Mouse (Mus musculus) bone marrow, adult 2 months (tissue): ENCODE measurements at regions not wholly inside any gene's neighbourhood (a gene's known extent, or its start where the extent isn't known, plus 50 kb on each side); places are given as distances from the start of the nearest gene placed in this dataset.

Experiments used
- H3K27ac ChIP-seq: fragments of 200-500 bp; 2 replicates; pipeline ENCODE4 v1.5.1; 2012; ENCODE audit warnings: low read depth, mild to moderate bottlenecking, control low read depth, inconsistent platforms, low read length; ENCODE audit not compliant: control insufficient read depth, poor library complexity, insufficient read depth
- H3K4me1 ChIP-seq: fragments of 200-500 bp; 2 replicates; pipeline ENCODE4 v1.6.1; 2011; ENCODE audit warnings: low read length; ENCODE audit not compliant: control insufficient read depth, insufficient read depth
- H3K4me3 ChIP-seq: fragments of 200-500 bp; replicated peaks from 2 replicates; pipeline ENCODE3; 2011; ENCODE audit warnings: mild to moderate bottlenecking, low read depth, low read length, control low read depth; ENCODE audit not compliant: control insufficient read depth
- CTCF ChIP-seq: fragments of 200-500 bp; IDR thresholded peaks from 2 replicates; pipeline ENCODE4 v1.5.1; 2011; ENCODE audit warnings: low read length, control low read depth; ENCODE audit not compliant: control insufficient read depth, insufficient read depth
- POLR2A ChIP-seq: fragments of 200-500 bp; IDR thresholded peaks from 2 replicates; pipeline ENCODE4 v1.6.1; 2011; ENCODE audit warnings: low read depth, mild to moderate bottlenecking, control low read depth, low read length, borderline replicate concordance; ENCODE audit not compliant: control insufficient read depth
- WGBS: fragments of 180-500 bp; shearing (Covaris S2); methylation state at CpG from one replicate; pipeline ENCODE4 v1.1.7; 2018; 5-methylcytosine and 5-hydroxymethylcytosine counted together

DNA sequence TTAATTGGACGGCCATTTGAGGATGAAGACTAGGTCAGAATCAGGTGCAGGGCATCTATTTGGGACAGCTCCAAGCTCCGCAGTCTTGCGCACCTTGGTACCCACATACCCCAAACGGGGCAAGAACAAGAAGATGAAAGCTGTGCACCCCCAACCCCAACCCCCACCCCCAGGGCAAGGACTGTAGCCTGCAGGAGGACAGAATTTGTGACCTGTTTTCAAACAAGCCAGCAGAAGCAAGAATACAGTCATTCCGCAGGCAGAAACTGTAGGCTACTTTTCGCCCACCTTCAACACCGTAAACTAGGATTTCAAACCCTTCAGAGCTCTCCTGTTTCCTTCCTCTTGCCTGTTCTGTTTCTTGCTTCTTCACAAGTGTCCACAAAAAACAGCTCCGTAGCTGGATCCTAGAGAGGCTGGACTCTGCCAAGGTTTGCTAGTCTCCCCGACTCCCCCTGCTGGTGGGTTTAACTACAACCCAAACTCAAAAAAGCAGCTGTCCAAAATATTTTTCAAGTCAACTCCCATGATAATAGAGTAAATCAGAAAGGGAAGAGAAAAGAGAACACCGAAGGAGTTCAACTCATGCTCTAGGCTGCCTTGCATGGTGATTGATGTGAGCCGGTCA lies 430.3 kb upstream of the Atp11b start:
- TF ChIP-seq CTCF = no peak
- TF ChIP-seq POLR2A = no peak
- Histone ChIP-seq H3K27ac (no peak overlapping the region), H3K4me1 (no peaks in the 10 kb centered on the region), H3K4me3 (no peak overlapping the region)
- 59% methylated on average over 11 of the region's 11 CpGs for WGBS

GRCm38 (mm10) chr3:35324186-35324585 lies 429.7 kb upstream of the Atp11b start:
- 59% methylated on average over 11 of the region's 11 CpGs for WGBS
- H3K27ac ChIP-seq = no peak overlapping the region
- no peak for TF ChIP-seq POLR2A
- no peak for TF ChIP-seq CTCF

GRCm38 (mm10) chr3:35332534-35333272 lies 421.2 kb upstream of the Atp11b start:
- TF ChIP-seq CTCF (no peak), POLR2A (no peak)
- 30% methylated on average over 18 of the region's 18 CpGs for WGBS
- Histone ChIP-seq H3K27ac (no peak overlapping the region), H3K4me1 (no peaks in the 10 kb centered on the region), H3K4me3 (no peak overlapping the region)

More at GRCm38 (mm10) chr3:35324186-35324585, 429.7 kb upstream of the Atp11b start:
- Histone ChIP-seq H3K4me1 (no peaks in the 10 kb centered on the region), H3K4me3 (no peak overlapping the region)

DNA sequence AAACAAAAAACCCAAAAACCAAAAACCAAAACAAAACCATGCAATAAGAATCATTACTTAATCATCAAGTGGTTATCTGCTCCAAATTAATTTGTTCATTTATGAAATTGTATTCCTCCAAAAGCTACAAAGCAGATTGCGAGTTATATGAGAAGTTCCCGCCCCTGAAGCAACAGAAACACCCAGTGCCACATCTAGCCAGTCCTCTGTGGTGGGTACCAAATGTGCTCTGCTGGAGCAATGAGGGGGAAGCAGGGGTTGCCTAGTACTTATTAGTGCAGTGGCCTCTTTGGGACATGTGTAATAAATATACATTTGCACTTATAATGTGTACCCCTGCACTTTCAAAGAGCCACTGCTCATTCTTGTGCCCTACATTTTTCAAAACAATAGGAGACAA lies 419.9 kb upstream of the Atp11b start:
- 44% methylated on average over 2 of the region's 2 CpGs for WGBS
- TF ChIP-seq CTCF (no peak), POLR2A (no peak)
- Histone ChIP-seq H3K4me3 (no peak overlapping the region), H3K4me1 (no peaks in the 10 kb centered on the region), H3K27ac (no peak overlapping the region)

DNA sequence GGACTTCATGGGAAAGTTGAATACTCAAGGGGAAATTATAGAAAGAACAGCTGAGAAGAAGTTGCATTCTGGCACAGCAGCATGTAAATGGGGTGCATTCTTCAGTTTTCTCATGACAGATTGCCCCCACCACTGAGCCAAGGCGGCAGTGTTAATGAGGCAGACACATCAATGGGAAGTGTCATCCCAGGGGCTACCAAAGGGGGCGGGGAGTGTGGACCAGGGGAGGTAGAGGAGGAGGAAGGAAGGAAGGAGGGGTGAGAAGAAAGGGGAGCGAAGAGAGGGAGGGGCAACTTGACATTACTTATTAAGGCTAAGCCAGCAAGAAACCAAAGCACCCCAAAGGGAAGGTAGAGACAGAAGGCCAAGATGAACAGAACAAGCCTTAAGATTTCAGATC lies 419.4 kb upstream of the Atp11b start:
- Histone ChIP-seq H3K27ac (no peak overlapping the region), H3K4me1 (no peaks in the 10 kb centered on the region), H3K4me3 (no peak overlapping the region)
- 14% methylated on average over 3 of the region's 3 CpGs for WGBS
- no peak for TF ChIP-seq CTCF
- TF ChIP-seq POLR2A = no peak

- no peak for TF ChIP-seq CTCF
- no peak for TF ChIP-seq POLR2A
- H3K4me1 ChIP-seq = no peaks in the 10 kb centered on the region
- H3K4me3 ChIP-seq = no peak overlapping the region
- H3K27ac ChIP-seq = no peak overlapping the region
- WGBS = 68% methylated on average over 5 of the region's 5 CpGs
Measured at GRCm38 (mm10) chr3:35335837-35336236, 418.1 kb upstream of the Atp11b start.

- TF ChIP-seq CTCF (no peak), POLR2A (no peak)
- 7% methylated on average over 10 of the region's 10 CpGs for WGBS
- Histone ChIP-seq H3K4me3 (no peak overlapping the region), H3K4me1 (no peaks in the 10 kb centered on the region), H3K27ac (no peak overlapping the region)
Measured at GRCm38 (mm10) chr3:35340525-35340924, 413.4 kb upstream of the Atp11b start.

GRCm38 (mm10) chr3:35340935-35341800 lies 412.7 kb upstream of the Atp11b start:
- no peak for TF ChIP-seq CTCF
- TF ChIP-seq POLR2A = no peak
- 6% methylated on average over 22 of the region's 22 CpGs for WGBS
- Histone ChIP-seq H3K4me3 (no peak overlapping the region), H3K4me1 (no peaks in the 10 kb centered on the region), H3K27ac (no peak overlapping the region)
